Comparison of ENCODE assay signal across 8 mouse cellular contexts in genomic region chr9:64811538-64812474, GRCm38 (mm10). TPM values are rescaled to one million over a fixed set of nuclear protein-coding genes. Genes with fewer than 3 reads are reported as not detected.
DNase-seq lines count a peak whose midpoint lies in the region; ATAC-seq and TF ChIP-seq lines count a peak whose summit lies in the region.

No protein-coding gene starts in this region.

- peak overlapping the region; percentile 69 for H3K9ac ChIP-seq in embryonic facial prominence, embryonic 12.5 days
- peak overlapping the region; percentile 73 for H3K9ac ChIP-seq in heart, embryonic 15.5 days
- peak overlapping the region; percentile 96 for H3K9ac ChIP-seq in liver, embryonic 15.5 days

- peak; percentile 61 for DNase-seq in CD4-positive, CD25-positive, alpha-beta regulatory T cell, adult 2 months (ENCODE audit: low read depth, low spot score)
- peak; percentile 69 to 88 for DNase-seq in adrenal gland, adult (ENCODE audit: inconsistent age in 2 of 2, low spot score in 1 of 2)
- DNase-seq in kidney, postnatal 25 days: peak; percentile 69 to 79
- no peak for DNase-seq in c-Kit-positive CD71-positive TER-119-positive erythroid progenitor cells, embryonic 14.5 days (ENCODE audit: low spot score)

- H3K4me2 ChIP-seq in embryonic facial prominence, embryonic 12.5 days (replicated peaks): peak overlapping the region; percentile 85
- peak overlapping the region; percentile 90 for H3K4me2 ChIP-seq in heart, embryonic 15.5 days
- peak overlapping the region; percentile 63 for H3K4me2 ChIP-seq in liver, embryonic 15.5 days

- no peaks in the 10 kb centered on the region for H3K27me3 ChIP-seq in embryonic facial prominence, embryonic 12.5 days
- H3K27me3 ChIP-seq in heart, embryonic 15.5 days: no peaks in the 10 kb centered on the region
- no peaks in the 10 kb centered on the region for H3K27me3 ChIP-seq in liver, embryonic 15.5 days

- no peaks in the 10 kb centered on the region for H3K36me3 ChIP-seq in embryonic facial prominence, embryonic 12.5 days
- no peaks in the 10 kb centered on the region for H3K36me3 ChIP-seq in heart, embryonic 15.5 days
- peaks cover 20% of the 10 kb centered on the region for H3K36me3 ChIP-seq in liver, embryonic 15.5 days (replicated peaks)

- peak overlapping the region; percentile 89 for H3K27ac ChIP-seq in embryonic facial prominence, embryonic 12.5 days
- peak overlapping the region; percentile 94 for H3K27ac ChIP-seq in heart, embryonic 15.5 days
- peak overlapping the region; percentile 98 for H3K27ac ChIP-seq in liver, embryonic 15.5 days (replicated peaks)
- H3K27ac ChIP-seq in olfactory bulb, adult 2 months (ENCODE audit: insufficient read depth, low read depth, low read length): peak overlapping the region; percentile 50; the same call in 1 of the 2 replicates

- no peaks in the 10 kb centered on the region for H3K4me1 ChIP-seq in embryonic facial prominence, embryonic 12.5 days
- H3K4me1 ChIP-seq in heart, embryonic 15.5 days (replicated peaks): peaks cover 8% of the 10 kb centered on the region
- H3K4me1 ChIP-seq in liver, embryonic 15.5 days (replicated peaks): peaks cover 69% of the 10 kb centered on the region
- H3K4me1 ChIP-seq in olfactory bulb, adult 2 months (ENCODE audit: control insufficient read depth, insufficient read depth, low read length): no peaks in the 10 kb centered on the region

- no peaks in the 10 kb centered on the region for H3K9me3 ChIP-seq in embryonic facial prominence, embryonic 12.5 days
- H3K9me3 ChIP-seq in heart, embryonic 15.5 days (replicated peaks): no peaks in the 10 kb centered on the region
- H3K9me3 ChIP-seq in liver, embryonic 15.5 days (replicated peaks): no peaks in the 10 kb centered on the region

- peak; percentile 80 for ATAC-seq in embryonic facial prominence, embryonic 12.5 days (ENCODE audit: insufficient number of reproducible peaks, insufficient read depth, low FRiP score, low TSS enrichment)
- peak; percentile 68 for ATAC-seq in heart, embryonic 15.5 days (replicated peaks; ENCODE audit: insufficient number of reproducible peaks, insufficient read depth, low FRiP score, low read depth)
- ATAC-seq in liver, embryonic 15.5 days (ENCODE audit: insufficient read depth): peak; percentile 51

- no peak for TF ChIP-seq POLR2A in olfactory bulb, adult 2 months (IDR thresholded peaks at IDR 0.05; ENCODE audit: insufficient read depth, low read depth, low read length)

- 1% methylated on average over 59 of the region's 59 CpGs for WGBS in embryonic facial prominence, embryonic 12.5 days
- under 1% methylated on average over 59 of the region's 59 CpGs for WGBS in heart, embryonic 15.5 days
- under 1% methylated on average over 58 of the region's 59 CpGs for WGBS in liver, embryonic 15.5 days (ENCODE audit: insufficient replicate concordance)
- WGBS in olfactory bulb, adult 2 months: 1% methylated on average over 59 of the region's 59 CpGs

- peak overlapping the region; percentile 71 for H3K4me3 ChIP-seq in embryonic facial prominence, embryonic 12.5 days
- peak overlapping the region; percentile 98 for H3K4me3 ChIP-seq in heart, embryonic 15.5 days
- peak overlapping the region; percentile 93 for H3K4me3 ChIP-seq in liver, embryonic 15.5 days (replicated peaks)
- H3K4me3 ChIP-seq in olfactory bulb, adult 2 months (ENCODE audit: insufficient read depth, low read depth, low read length): peak overlapping the region; percentile 90

- TF ChIP-seq CTCF in olfactory bulb, adult 2 months (IDR thresholded peaks at IDR 0.05; ENCODE audit: insufficient read depth, low read depth, low read length): no peak

RNA-seq across cellular contexts. Expression of gene Dennd4a, which starts 0.7 kb away (rescaled TPM):
- polyA plus RNA-seq in embryonic facial prominence, embryonic 12.5 days (2016; fragmentation: Nextera tagmentation; extraction: Ambion mirVana): 10.0 and 10.8 TPM in 2 replicates
- polyA plus RNA-seq in heart, embryonic 15.5 days (2015; fragmentation: Nextera tagmentation; extraction: Ambion mirVana): 4.8 and 7.9 TPM in 2 replicates
- 34.2 and 41.6 TPM in 2 replicates for polyA plus RNA-seq in liver, embryonic 15.5 days (2015; fragmentation: Nextera tagmentation; extraction: Ambion mirVana)
- not detected in 2 replicates for polyA plus RNA-seq in olfactory bulb, adult 2 months (2012; ENCODE audit: insufficient read depth, insufficient read length, low replicate concordance, missing spikeins)
